Mouse (Mus musculus): ENCODE data around the gene Arfip2.

The Arfip2 gene

GRCm38 (mm10) chr7:105640233-105640893 lies at the start of gene Arfip2, which contains the start of gene Gm45799:
Gene Arfip2 (minus strand): TSS chr7:105640416.
Gene Gm45799 (plus strand): TSS chr7:105640552.
- in situ Hi-C loops (cut with MboI, MseI), result loop anchor here (5.0 kb wide), 1 partner anchor 172 kb away; the partner anchor contains the start of gene Mrpl17

- in situ Hi-C loops (cut with MboI, MseI), result no loop called here
Measured at GRCm38 (mm10) chr7:105685541-105686197, 45.5 kb upstream of the Arfip2 start.

- in situ Hi-C loops (cut with MboI, MseI), result loop anchor here (5.0 kb wide), 1 partner anchor 86 kb away; the partner anchor contains the start of genes Ilk and Rrp8
Measured at GRCm38 (mm10) chr7:105650639-105651435, 10.6 kb upstream of the Arfip2 start, which contains the start of gene Dnhd1. Gene Dnhd1 (plus strand): TSS chr7:105650827.

GRCm38 (mm10) chr7:105641936-105642335 lies 1.7 kb upstream of the Arfip2 start:
- in situ Hi-C loops (cut with MboI, MseI), result loop anchor here (5.0 kb wide), 1 partner anchor 170 kb away; the partner anchor contains the start of gene Mrpl17

- in situ Hi-C loops (cut with MboI, MseI), result loop anchor here (5.0 kb wide), 1 partner anchor 171 kb away; the partner anchor contains the start of gene Mrpl17
Measured at GRCm38 (mm10) chr7:105640894-105641255, 659 bp upstream of the Arfip2 start.

GRCm38 (mm10) chr7:105639756-105640155 lies 460 bp downstream of the Arfip2 start, which contains the start of gene Timm10b:
Gene Timm10b (plus strand): TSS chr7:105640056.
- in situ Hi-C loops (cut with MboI, MseI), result loop anchor here (5.0 kb wide), 1 partner anchor 173 kb away; the partner anchor contains the start of gene Mrpl17

- in situ Hi-C loops (cut with MboI, MseI), result no loop called here
Measured at GRCm38 (mm10) chr7:105639304-105639703, 912 bp downstream of the Arfip2 start.

- in situ Hi-C loops (cut with MboI, MseI), result no loop called here
Measured at GRCm38 (mm10) chr7:105638776-105639175, 1.4 kb downstream of the Arfip2 start.

GRCm38 (mm10) chr7:105635726-105636125 lies 4.5 kb downstream of the Arfip2 start:
- in situ Hi-C loops (cut with MboI, MseI), result no loop called here

GRCm38 (mm10) chr7:105634272-105634920 lies 5.8 kb downstream of the Arfip2 start:
- in situ Hi-C loops (cut with MboI, MseI), result loop anchor here (5.0 kb wide), 2 partner anchors 67 to 232 kb away; partner anchors contain the start of genes Cnga4 and Fam160a2

GRCm38 (mm10) chr7:105633801-105634135 lies 6.4 kb downstream of the Arfip2 start:
- in situ Hi-C loops (cut with MboI, MseI), result loop anchor here (5.0 kb wide), 2 partner anchors 66 to 231 kb away; partner anchors contain the start of genes Cnga4 and Fam160a2

GRCm38 (mm10) chr7:105633127-105633800 lies 7.0 kb downstream of the Arfip2 start, which contains the start of gene Trim3:
Gene Trim3 (minus strand): TSS chr7:105633571.
- in situ Hi-C loops (cut with MboI, MseI), result loop anchor here (5.0 kb wide), 2 partner anchors 66 to 231 kb away; partner anchors contain the start of genes Cnga4 and Fam160a2

GRCm38 (mm10) chr7:105632551-105632972 lies 7.7 kb downstream of the Arfip2 start:
- in situ Hi-C loops (cut with MboI, MseI), result loop anchor here (5.0 kb wide), 2 partner anchors 65 to 230 kb away; partner anchors contain the start of genes Cnga4 and Fam160a2

GRCm38 (mm10) chr7:105628633-105629032 lies 11.6 kb downstream of the Arfip2 start:
- in situ Hi-C loops (cut with MboI, MseI), result no loop called here

GRCm38 (mm10) chr7:105625397-105625796 lies 14.8 kb downstream of the Arfip2 start:
- in situ Hi-C loops (cut with MboI, MseI), result no loop called here

- in situ Hi-C loops (cut with MboI, MseI), result no loop called here
Measured at GRCm38 (mm10) chr7:105621646-105622292, 18.4 kb downstream of the Arfip2 start.

GRCm38 (mm10) chr7:105621053-105621452 lies 19.2 kb downstream of the Arfip2 start:
- in situ Hi-C loops (cut with MboI, MseI), result no loop called here

- in situ Hi-C loops (cut with MboI, MseI), result no loop called here
Measured at GRCm38 (mm10) chr7:105619701-105620100, 20.5 kb downstream of the Arfip2 start.

GRCm38 (mm10) chr7:105617810-105618209 lies 22.4 kb downstream of the Arfip2 start:
- in situ Hi-C loops (cut with MboI, MseI), result no loop called here

- in situ Hi-C loops (cut with MboI, MseI), result no loop called here
Measured at GRCm38 (mm10) chr7:105616561-105616960, 23.7 kb downstream of the Arfip2 start.
